Mouse (Mus musculus) heart, postnatal 0 days (tissue): ENCODE data around the gene Wnt11.

ENCODE experiments used
- CTCF ChIP-seq: IDR thresholded peaks from 2 replicates; pipeline ENCODE4 v1.5.1; 2016; ENCODE audit warnings: antibody characterized with exemption, control low read depth, low read depth
- EP300 ChIP-seq: IDR thresholded peaks from 2 replicates; pipeline ENCODE4 v1.6.1; 2016; ENCODE audit warnings: antibody characterized with exemption, low read depth

DNA sequence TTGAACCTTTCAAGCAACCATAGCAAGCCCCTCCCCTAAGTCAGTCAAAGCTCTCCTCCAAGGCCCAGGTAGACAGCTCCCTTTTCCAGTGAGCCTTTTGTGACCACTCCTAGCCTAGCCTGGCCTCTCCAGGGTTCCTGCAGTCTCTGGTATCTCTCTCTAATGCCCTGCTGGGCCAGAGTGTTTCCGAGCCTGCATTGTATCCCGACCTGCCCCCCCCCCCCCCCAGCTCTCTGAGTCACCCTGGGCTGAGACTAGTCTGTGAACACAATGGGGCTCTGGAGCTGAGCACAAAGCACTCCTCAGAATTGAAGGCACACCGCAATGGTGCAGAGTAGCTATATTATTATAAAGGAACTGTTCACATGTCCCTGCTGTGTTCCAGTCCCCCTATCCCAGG, 21.2 kb downstream of the Wnt11 start:
- TF ChIP-seq CTCF (no peak), EP300 (no peak)
